Mouse (Mus musculus): ENCODE results near the gene Ets2. TPM values are rescaled to one million over a fixed set of nuclear protein-coding genes. Genes with fewer than 3 reads are reported as not detected.

Ets2 gene
- polyA plus RNA-seq (2011; ENCODE audit: insufficient read length, low read depth, missing spikeins): 39.9 and 65.7 TPM in 2 replicates

GRCm38 (mm10) chr16:95701802-95702561 is at the start of gene Ets2:
Gene Ets2 (plus strand): TSS chr16:95702075.
- Histone ChIP-seq H3K27ac (ENCODE audit: insufficient read depth, low read length) (peak within 1 kb of the TSS; percentile 66), H3K4me1 (ENCODE audit: control insufficient read depth, insufficient read depth, low read length) (no peaks in the 10 kb centered on the region; the same call in 1 of the 2 replicates), H3K4me3 (ENCODE audit: insufficient read depth, low read length) (peak within 1 kb of the TSS; percentile 50)
- peak; percentile 73 for TF ChIP-seq CTCF (IDR thresholded peaks at IDR 0.05; ENCODE audit: borderline replicate concordance, insufficient read depth, low read length)
- TF ChIP-seq POLR2A (IDR thresholded peaks at IDR 0.05; ENCODE audit: low read depth, low read length): peak; percentile 87

GRCm38 (mm10) chr16:95654204-95654611 is 47.7 kb upstream of the Ets2 start:
- TF ChIP-seq POLR2A (IDR thresholded peaks at IDR 0.05; ENCODE audit: low read depth, low read length): no peak
- no peak for TF ChIP-seq CTCF (IDR thresholded peaks at IDR 0.05; ENCODE audit: borderline replicate concordance, insufficient read depth, low read length)
- no peak overlapping the region for H3K27ac ChIP-seq (ENCODE audit: insufficient read depth, low read length)
- no peaks in the 10 kb centered on the region for H3K4me1 ChIP-seq (ENCODE audit: control insufficient read depth, insufficient read depth, low read length)
- no peak overlapping the region for H3K4me3 ChIP-seq (ENCODE audit: insufficient read depth, low read length)

GRCm38 (mm10) chr16:95656535-95656934 is 45.3 kb upstream of the Ets2 start:
- H3K27ac ChIP-seq (ENCODE audit: insufficient read depth, low read length): no peak overlapping the region
- H3K4me1 ChIP-seq (ENCODE audit: control insufficient read depth, insufficient read depth, low read length): no peaks in the 10 kb centered on the region
- no peak overlapping the region for H3K4me3 ChIP-seq (ENCODE audit: insufficient read depth, low read length)
- TF ChIP-seq CTCF (IDR thresholded peaks at IDR 0.05; ENCODE audit: borderline replicate concordance, insufficient read depth, low read length) (no peak), POLR2A (IDR thresholded peaks at IDR 0.05; ENCODE audit: low read depth, low read length) (no peak)

GRCm38 (mm10) chr16:95657187-95657586 is 44.7 kb upstream of the Ets2 start:
- Histone ChIP-seq H3K27ac (ENCODE audit: insufficient read depth, low read length) (no peak overlapping the region), H3K4me3 (ENCODE audit: insufficient read depth, low read length) (no peak overlapping the region), H3K4me1 (ENCODE audit: control insufficient read depth, insufficient read depth, low read length) (no peaks in the 10 kb centered on the region)
- no peak for TF ChIP-seq CTCF (IDR thresholded peaks at IDR 0.05; ENCODE audit: borderline replicate concordance, insufficient read depth, low read length)
- no peak for TF ChIP-seq POLR2A (IDR thresholded peaks at IDR 0.05; ENCODE audit: low read depth, low read length)

GRCm38 (mm10) chr16:95657756-95658155 is 44.1 kb upstream of the Ets2 start:
- Histone ChIP-seq H3K4me1 (ENCODE audit: control insufficient read depth, insufficient read depth, low read length) (no peaks in the 10 kb centered on the region), H3K4me3 (ENCODE audit: insufficient read depth, low read length) (no peak overlapping the region), H3K27ac (ENCODE audit: insufficient read depth, low read length) (no peak overlapping the region)
- TF ChIP-seq POLR2A (IDR thresholded peaks at IDR 0.05; ENCODE audit: low read depth, low read length) (no peak), CTCF (IDR thresholded peaks at IDR 0.05; ENCODE audit: borderline replicate concordance, insufficient read depth, low read length) (no peak)

GRCm38 (mm10) chr16:95658836-95659430 is 42.9 kb upstream of the Ets2 start:
- Histone ChIP-seq H3K4me3 (ENCODE audit: insufficient read depth, low read length) (no peak overlapping the region), H3K4me1 (ENCODE audit: control insufficient read depth, insufficient read depth, low read length) (no peaks in the 10 kb centered on the region), H3K27ac (ENCODE audit: insufficient read depth, low read length) (no peak overlapping the region)
- TF ChIP-seq CTCF (IDR thresholded peaks at IDR 0.05; ENCODE audit: borderline replicate concordance, insufficient read depth, low read length): peak; percentile 60; the same call in 1 of the 2 replicates
- no peak for TF ChIP-seq POLR2A (IDR thresholded peaks at IDR 0.05; ENCODE audit: low read depth, low read length)

- H3K4me1 ChIP-seq (ENCODE audit: control insufficient read depth, insufficient read depth, low read length): no peaks in the 10 kb centered on the region
- no peak overlapping the region for H3K4me3 ChIP-seq (ENCODE audit: insufficient read depth, low read length)
- H3K27ac ChIP-seq (ENCODE audit: insufficient read depth, low read length): no peak overlapping the region
- no peak for TF ChIP-seq CTCF (IDR thresholded peaks at IDR 0.05; ENCODE audit: borderline replicate concordance, insufficient read depth, low read length)
- no peak for TF ChIP-seq POLR2A (IDR thresholded peaks at IDR 0.05; ENCODE audit: low read depth, low read length)
Observed at GRCm38 (mm10) chr16:95659461-95659860, 42.4 kb upstream of the Ets2 start.

- H3K4me1 ChIP-seq (ENCODE audit: control insufficient read depth, insufficient read depth, low read length): no peaks in the 10 kb centered on the region
- no peak overlapping the region for H3K4me3 ChIP-seq (ENCODE audit: insufficient read depth, low read length)
- TF ChIP-seq CTCF (IDR thresholded peaks at IDR 0.05; ENCODE audit: borderline replicate concordance, insufficient read depth, low read length): no peak
- no peak for TF ChIP-seq POLR2A (IDR thresholded peaks at IDR 0.05; ENCODE audit: low read depth, low read length)
- H3K27ac ChIP-seq (ENCODE audit: insufficient read depth, low read length): no peak overlapping the region
Observed at GRCm38 (mm10) chr16:95660909-95661308, 41.0 kb upstream of the Ets2 start.

GRCm38 (mm10) chr16:95665472-95666131 is 36.3 kb upstream of the Ets2 start:
- no peak overlapping the region for H3K27ac ChIP-seq (ENCODE audit: insufficient read depth, low read length)
- TF ChIP-seq CTCF (IDR thresholded peaks at IDR 0.05; ENCODE audit: borderline replicate concordance, insufficient read depth, low read length) (no peak), POLR2A (IDR thresholded peaks at IDR 0.05; ENCODE audit: low read depth, low read length) (no peak)
- no peaks in the 10 kb centered on the region for H3K4me1 ChIP-seq (ENCODE audit: control insufficient read depth, insufficient read depth, low read length)
- H3K4me3 ChIP-seq (ENCODE audit: insufficient read depth, low read length): no peak overlapping the region
